Mouse (Mus musculus): ENCODE measurements at regions not wholly inside any gene's neighbourhood (a gene's known extent, or its start where the extent isn't known, plus 50 kb on each side); places are given as distances from the start of the nearest gene placed in this dataset.

DNA sequence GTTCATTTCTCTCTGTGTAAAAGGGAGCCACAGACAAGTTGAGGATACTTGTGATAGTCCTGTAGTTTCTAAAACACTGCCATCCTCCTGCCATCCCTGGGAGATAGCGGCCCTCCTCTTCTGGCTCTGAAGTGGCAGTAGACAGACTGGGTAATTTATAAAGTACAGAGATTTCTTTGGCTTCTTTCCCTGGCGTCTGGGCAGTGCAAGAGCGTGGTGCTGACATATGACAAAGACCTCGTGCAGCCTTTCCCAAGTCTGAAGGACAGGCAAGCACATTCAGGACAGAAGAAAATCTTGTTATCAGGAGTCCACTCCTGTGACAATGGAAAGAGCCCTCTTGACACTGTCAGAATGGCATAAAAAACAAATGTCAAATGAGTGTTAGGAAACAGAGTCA, 175.9 kb upstream of the Rreb1 start:
- TF ChIP-seq POLR2A (IDR thresholded peaks at IDR 0.05; ENCODE audit: control insufficient read depth, low read depth, low read length) (no peak), CTCF (IDR thresholded peaks at IDR 0.05; ENCODE audit: control insufficient read depth, insufficient read depth, insufficient replicate concordance, low read depth, low read length) (no peak)

Data from testis, adult 2 months (tissue).